Mouse (Mus musculus): ENCODE results near the gene Wipf2.
"Not testable (repeated sequence)": the region's sequence is repeated elsewhere in the genome, so short reads cannot be mapped to it uniquely, and the experiment has no call there.

Wipf2 gene

DNA sequence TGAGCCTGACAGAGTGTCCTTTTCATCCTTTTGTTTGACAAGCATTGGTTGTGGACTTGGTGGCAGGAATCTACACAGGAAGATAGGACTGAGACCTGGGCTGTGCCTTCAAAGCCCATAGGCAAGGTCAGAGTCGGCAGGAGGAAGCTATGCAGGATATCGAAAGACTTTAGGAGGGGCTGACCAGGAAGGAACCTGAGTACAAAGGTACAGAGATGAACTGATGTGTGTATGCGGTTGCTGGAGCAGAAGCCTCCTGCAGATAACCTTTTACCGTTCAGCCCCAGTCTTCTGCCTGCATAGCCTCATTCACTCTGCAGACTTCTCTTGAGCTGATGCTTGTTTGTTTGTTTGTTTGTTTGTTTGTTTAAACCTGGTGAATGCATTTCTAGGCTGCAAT lies 42.1 kb downstream of the Wipf2 start:
- in situ Hi-C loops (cut with MboI, MseI), result no loop called here

DNA sequence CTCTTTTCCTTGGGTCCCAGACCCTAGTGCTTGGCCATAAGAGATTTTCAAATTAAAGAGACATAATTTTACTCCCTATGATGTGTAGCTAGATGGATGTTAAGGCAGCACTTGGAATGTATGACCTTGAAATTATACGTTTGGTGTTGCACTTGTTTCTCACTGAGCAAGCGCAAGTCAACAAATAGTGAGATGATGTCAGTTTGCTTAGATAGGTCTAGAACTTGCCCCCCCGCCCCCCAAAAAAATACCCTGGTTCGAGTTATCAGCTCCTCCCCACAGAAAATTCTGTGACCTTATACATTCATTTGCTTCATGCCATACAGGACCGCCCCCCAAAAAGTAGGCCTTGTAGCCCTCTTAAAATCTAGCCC lies 43.6 kb downstream of the Wipf2 start:
- in situ Hi-C loops (cut with MboI, MseI), result no loop called here

DNA sequence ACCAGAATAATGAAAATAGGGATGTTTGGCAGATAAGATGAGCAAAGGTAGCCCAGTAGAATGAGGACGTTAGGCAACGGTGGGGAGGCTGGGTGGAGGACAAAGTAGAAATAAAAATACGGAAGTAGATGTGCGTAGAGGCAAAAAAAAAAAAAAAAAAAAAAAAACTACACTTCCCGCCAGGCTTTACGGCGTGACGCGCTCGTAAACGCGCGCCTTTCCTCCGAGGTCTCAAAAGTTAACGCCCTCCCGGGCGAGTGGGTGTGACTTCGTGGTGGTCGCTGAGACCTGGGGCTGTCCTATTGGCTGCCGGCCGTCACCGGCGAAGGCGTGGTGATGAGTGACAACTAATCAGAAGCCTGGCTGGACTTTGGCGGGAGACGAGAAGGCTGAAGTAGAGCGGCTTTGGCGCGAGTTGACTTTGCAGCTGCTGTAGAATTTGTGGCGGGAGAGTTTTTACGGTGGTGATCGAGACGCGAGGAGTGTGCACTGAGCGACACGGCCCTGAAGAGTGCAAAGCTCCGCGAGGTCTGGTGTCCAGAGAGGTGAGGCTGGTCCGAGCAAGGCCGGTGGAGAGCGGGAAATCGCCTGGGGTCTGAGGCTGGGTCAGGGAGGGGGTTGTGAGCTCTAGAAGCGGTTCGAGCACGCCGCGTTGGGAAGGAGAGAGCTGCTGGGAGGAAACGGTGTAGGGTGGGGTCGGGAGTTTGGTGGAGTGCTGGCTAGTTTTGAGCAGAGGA lies 44.2 kb downstream of the Wipf2 start, which contains the start of gene Cdc6:
TSS of gene Cdc6 (plus strand) at position 365 of the 737 bp plus-strand sequence.
- in situ Hi-C loops (cut with MboI, MseI), result no loop called here

DNA sequence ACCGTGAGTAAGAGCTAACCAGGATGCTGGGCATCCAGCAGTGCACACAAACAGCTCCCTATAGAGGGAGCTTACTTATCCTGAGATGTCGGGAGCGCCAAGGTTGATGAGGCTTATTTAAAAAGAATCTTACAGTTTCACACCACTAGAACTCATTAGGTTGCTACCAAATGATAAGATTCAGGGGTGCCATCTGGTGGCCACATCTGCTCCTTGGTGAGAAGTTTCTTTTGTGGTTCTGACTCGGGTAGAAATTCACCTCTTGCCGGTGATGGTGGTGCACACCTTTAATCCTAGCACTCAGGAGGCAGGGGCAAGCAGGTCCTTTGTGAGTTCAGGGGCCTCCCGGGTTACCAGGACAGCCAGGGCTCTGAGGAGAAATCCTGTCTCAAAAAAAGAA lies 46.2 kb downstream of the Wipf2 start:
- in situ Hi-C loops (cut with MboI, MseI), result no loop called here

DNA sequence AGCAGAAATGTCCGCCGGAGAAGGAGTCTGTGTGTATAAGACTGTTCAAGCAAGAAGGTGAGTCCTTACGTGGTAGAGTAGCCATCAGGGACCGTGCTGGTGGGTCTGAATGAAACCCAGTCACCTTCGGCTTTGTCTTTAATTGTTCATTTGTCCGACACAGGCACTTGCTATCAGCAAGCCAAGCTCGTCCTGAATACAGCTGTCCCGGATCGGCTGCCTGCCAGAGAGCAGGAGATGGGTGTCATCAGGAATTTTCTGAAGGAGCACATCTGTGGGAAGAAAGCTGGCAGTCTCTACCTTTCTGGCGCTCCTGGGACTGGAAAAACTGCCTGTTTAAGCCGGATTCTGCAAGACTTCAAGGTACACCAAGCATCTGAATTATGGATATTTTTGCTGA lies 47.0 kb downstream of the Wipf2 start:
- in situ Hi-C loops (cut with MboI, MseI), result no loop called here

DNA sequence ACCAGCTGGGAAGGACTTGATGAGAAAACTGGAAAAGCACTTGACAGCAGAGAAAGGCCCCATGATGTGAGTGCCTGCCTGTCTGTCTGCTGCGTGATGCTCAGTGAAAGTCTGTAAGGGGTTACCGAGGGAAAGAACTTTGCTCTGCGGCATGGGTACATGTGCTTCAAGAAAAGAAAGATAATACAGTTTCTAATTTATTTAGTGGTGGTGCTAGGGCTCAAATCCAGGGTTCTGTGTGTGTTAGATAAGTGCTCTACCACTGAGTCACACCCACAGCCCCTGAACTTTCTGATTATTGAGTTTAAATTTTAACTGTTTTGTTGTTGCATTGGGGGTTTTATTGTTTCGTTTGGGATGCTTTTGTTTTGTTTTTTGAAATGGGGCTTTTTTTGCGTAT lies 48.1 kb downstream of the Wipf2 start:
- in situ Hi-C loops (cut with MboI, MseI), result no loop called here

DNA sequence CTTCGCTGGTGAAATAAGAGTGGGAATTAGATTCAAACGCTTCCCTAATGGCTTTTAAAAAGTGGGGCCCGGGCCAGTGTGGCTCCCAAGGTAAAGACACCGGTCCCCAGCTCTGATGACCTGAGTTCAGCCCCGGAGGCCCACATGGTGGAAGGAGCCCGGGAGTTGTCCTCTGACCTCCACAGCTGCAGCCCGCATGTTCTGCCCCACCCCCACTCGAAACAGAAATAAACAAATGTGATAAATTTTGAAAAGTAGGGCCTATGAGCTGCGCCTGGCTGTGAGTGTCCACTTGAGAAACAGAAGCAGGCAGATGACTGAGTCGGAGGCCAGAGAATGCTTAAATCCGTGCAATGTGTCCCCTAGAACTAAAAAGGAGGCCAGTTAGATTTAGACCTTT lies 50.8 kb downstream of the Wipf2 start:
- in situ Hi-C loops (cut with MboI, MseI), result no loop called here

DNA sequence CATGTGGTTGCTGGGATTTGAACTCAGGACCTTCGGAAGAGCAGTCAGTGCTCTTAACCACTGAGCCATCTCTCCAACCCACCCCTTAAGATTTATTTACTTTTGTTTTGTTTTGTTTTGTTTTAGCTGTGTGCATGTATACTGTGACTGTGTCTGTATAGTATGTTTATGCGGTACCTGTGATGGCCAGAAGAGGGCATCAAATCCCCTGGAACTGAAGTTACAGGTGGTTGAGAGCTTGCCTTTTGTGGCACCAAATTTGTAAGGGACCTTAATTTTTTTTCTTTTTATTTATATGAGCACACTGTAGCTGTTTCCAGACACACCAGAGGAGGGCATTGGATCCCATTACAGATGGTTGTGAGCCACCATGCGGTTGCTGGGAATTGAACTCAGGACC lies 52.9 kb downstream of the Wipf2 start:
- in situ Hi-C loops (cut with MboI, MseI), result not testable (repeated sequence)

DNA sequence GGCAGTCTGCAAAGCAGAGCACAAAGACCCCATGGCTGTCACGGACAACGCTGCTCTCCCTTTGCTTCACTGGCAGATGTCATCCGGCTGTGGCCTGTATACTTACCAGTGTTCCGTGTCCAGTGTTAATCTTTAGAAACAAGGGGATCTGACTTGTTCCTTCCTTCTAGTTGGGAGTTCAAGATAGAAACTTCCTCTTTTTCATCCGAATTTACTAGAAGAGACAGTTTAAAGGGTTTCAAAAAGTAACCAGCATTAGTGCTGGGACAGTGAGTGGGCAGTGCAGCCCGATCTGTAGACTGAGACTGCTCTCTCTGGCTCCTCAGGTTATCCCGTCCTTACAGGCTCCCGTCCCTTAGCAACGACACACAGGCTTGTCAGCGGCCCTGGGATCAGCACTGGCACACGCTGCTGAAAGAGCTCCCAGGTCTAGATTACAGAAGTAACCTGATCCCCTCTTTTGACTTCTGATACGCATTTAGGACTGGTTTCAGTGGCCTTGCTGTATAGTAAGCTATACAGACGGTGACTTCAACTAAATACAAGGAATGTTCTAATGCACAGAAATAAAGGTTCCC lies 54.1 kb downstream of the Wipf2 start:
- in situ Hi-C loops (cut with MboI, MseI), result no loop called here

DNA sequence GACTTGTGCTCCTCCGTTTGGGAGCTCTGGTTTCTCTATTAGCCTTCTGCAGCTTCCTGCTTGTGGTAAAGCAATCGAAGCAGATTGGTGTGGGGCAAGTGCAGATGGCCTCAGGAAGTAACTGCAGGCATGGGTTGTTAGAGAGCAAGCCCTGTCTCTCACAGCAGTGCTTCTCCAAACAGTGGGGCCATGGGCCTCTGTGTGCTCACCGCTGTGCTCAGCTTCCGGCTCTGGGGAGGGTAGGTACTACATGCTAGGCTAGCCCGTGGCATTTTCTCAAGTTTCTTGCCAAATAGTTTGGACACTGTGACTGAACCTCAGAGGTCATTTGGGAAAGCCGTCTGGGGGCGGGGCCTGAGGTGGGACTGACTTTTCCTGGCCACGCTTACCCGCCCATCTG lies 54.8 kb downstream of the Wipf2 start:
- in situ Hi-C loops (cut with MboI, MseI), result no loop called here

DNA sequence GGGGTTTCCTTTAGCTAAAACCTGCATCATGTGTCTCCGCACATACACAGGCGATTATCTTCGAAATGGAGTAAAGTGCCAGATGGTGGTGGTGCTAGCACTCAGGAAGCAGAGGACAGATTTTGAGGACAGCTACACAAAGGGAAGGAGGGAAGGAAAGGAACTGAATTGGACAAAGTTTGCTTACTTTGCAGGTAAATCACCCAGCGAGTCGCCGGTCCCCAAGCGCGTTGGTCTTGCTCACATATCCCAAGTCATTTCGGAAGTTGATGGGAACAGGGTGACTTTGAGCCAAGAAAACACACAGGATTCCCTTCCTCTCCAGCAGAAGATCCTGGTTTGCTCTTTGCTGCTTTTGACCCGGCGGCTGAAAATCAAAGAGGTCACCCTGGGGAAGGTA lies 55.6 kb downstream of the Wipf2 start:
- in situ Hi-C loops (cut with MboI, MseI), result no loop called here

DNA sequence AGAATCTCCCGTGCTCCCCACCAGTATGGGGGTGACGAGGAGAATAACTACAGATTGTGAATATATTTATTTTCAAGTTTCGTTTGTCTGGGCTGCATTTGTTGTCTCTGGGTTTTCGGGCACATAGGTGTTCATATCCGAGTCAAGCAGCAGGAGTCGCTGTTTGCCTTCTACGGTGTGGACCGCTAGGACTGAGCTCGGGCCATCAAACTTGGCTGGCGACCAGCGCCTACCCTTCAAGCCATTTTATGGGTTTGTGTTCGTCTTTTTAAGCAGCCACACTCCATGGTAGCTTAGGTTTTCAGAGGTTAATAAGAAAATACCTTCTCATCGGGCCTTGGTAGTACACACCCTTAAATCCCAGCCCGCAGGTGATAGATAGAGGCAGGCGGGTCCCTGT lies 58.4 kb downstream of the Wipf2 start:
- in situ Hi-C loops (cut with MboI, MseI), result not testable (repeated sequence)

DNA sequence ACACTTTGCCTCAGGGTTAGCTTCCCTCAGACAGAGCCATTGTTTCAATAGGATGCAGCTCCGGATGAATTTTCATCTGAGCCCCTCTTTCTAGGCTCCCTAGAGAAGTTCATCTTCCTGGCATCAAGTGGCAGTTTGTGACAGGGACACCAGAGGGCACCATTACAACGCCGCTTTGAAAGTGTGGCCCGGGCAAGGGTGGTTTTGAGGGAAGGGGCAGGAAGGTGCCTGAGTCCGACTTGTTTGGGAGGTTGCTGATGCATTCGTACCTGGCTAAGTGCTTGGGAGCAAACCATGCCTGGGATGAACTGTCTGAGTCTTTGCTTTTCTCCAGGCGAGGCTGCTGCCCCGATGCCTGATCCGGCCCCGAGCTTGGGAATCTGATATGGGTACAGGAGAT lies 58.9 kb downstream of the Wipf2 start:
- in situ Hi-C loops (cut with MboI, MseI), result not testable (repeated sequence)

DNA sequence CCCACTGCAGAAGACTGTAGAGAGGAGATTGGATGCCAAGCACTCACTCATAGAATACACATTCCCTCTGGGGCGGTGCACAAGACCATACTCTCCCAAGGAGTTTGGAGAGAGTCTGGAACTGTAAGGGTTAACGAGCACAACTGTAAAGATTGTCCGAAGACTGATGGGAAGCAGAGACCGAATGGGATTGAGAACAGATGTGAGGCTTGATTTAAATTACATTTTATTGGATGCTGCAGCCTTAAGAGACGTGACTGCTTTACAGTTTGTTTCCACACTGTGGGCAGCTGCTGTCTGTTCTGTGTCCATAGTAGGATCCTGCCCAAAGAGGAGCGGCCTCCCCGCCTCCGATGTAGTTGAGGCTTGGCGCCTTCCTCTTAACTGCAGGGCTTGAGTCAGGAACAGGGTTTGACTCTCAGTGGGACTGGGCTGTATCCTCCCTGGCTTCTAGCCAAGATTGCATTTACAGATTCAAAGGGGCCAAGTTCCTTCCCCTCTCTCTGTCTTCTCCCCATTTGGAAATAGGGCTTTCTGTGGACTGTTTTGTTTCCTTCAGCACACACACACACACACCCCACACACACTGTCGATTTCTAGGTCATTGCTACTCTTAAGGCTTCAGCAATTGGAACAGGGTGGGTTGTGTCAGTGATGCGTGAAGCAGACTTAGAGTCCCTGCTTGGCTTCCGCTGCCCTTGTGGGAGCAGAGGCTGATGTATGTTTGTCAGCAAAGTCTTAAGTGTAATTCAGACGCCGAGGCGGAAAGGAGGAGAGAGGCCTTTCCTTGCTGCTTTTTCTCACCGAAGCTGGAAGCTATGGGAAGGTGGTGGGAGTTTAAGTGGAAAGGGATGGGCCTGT lies 59.6 kb downstream of the Wipf2 start:
- in situ Hi-C loops (cut with MboI, MseI), result not testable (repeated sequence)

DNA sequence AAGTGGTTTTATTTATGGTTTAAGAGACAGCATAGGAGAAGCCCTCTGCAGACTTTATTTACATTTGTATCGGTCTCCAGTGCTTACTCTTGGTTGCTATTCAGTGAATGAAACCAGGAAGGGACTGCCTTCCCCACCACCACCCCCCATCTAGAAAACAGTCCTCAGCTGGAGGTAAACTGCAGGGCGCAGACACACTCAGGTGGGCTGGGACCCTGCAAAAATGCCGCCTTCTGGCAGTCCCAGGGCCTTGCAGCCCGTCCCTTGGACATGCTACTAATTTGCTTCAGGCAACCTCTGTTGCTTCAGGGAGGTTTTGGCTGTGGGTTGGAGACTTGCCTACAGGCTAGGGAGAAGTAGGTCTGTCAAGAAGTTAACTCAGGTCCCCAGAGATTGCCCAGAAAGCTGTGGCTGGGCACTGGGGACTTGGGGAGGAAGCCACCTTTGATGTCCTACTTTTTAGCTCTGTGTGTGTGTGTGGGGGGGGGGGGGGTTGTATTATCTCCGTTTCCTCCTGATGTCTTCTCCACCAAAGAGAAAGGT lies 61.3 kb downstream of the Wipf2 start:
- in situ Hi-C loops (cut with MboI, MseI), result no loop called here

DNA sequence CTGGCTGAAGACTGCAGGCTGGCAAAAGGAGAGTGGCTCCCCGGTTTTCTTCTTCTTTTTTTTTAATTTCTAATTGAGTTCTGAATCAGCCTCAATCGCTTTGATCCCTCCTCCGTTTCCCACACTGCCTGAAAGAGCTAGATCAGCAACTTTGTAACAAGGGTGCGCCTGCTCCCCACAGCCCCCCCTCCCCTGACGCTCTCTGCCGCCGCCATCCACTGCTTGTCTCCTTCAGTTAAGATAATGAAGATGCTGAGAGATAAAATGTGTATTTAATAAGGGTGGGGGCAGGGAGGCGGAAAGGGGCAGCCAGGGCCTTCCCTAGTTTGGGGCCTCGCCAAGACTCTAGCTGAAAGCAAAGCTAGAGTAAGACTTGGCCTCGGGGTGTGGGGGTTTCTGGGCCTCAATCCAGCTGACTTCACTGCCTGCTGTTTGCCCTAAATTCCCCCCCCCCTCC lies 61.9 kb downstream of the Wipf2 start:
- in situ Hi-C loops (cut with MboI, MseI), result no loop called here

DNA sequence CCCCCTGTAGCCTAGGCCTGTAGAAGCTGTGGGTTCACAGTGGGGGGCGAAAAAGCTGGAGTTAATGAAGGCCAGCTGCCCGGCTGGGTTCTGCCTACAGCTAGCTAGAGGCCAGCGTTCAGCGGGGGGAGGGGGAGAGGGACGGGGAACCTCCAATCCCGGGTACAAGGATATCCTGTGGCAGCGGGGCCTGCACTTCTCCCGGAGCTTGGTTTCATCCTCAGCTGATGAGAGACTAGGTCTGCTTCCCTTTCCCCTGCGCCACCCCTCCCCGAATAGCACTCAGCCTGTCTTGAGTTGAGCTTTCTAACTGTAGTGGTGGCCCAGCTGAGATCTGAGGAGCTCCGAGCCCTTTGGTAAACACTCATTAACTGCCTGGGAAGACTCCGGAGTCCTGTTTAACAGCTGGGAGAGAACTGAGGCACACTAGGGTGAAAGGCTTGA lies 62.5 kb downstream of the Wipf2 start:
- in situ Hi-C loops (cut with MboI, MseI), result no loop called here

DNA sequence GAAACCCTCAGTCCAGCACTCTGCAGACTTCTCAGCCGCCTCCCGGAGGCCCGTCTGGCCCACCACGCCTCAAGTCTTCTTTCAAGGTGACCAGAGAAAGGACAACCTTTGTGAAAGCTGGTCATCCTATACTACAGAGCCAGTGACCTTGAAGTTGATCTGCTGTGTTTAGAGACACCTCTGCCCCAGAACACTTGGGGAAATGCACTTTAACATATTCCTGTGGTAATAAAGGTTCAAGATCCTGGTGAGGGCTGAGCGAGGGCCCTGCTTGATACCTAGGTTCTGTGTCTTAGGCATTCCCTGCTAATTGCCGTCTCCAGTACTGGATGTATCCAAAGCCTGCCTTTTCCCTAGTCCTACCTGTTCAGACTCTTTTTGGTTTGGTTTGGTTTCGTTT lies 63.1 kb downstream of the Wipf2 start:
- in situ Hi-C loops (cut with MboI, MseI), result no loop called here

DNA sequence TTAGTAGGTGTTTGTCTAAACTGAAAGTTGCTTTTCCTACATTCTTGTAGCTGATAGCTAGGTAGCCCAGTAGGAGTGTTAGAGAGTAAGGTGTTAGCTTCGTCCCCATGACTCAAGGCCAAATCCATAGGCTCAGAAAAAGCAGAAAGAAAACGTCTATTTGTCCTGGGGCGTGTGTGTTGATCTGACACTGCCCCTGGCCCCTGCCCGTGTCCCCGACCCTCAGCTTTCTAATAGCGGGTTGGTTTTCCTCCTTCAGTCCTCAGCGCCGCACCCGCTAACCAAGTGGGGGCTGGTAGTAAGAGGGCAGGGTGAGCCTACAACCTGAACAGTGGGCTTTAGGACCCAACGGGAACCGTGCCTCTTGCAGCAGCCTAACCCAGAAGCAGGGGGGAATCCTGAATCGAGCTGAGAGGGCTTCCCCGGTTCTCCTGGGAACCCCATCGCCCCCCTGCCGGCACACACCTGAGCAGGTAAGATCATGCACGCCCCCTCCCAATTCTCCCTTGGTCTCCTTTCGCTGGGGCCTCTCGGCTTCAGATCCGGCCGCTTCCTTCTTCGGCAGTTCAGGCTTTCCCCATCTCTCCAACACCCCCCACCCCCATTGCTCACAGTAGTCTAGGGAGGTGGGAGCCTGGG lies 64.1 kb downstream of the Wipf2 start, which contains the start of gene Rara:
TSS of gene Rara (plus strand) at position 381 of the 639 bp plus-strand sequence.
- in situ Hi-C loops (cut with MboI, MseI), result no loop called here

DNA sequence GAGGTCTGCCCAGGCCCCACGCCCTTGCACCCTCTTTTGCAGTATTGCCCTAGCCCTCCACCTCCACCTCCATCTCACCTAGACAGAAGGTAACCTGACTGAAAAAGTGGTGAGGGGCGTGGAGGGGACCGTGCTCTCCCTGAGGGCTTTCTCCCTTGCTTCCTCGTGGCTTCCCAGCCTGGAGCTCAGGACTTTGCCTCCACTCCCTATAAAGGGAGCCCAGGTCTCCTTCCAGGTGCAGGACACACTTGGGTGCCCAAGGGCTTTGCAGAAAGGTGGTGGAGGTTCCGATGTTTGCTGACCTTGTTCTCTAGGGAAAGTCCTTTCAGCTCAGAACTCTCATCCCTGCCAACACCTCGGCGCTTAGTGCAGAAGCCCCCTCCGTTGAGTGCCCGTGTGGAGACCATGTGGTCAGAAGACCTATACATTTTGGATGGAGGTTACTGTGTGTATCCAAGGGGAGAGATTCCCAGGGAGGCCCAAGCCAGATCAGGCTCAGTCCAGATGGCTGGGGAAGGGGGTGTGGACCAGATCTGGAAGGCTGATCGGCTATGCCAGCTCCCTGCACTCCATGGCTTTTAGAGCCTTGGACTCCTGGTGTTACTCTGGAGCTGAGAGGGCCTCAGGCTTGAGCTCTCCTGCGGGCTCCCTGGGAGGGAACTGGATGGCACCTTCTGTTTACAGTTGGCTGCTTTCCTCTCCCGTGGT lies 64.9 kb downstream of the Wipf2 start:
- in situ Hi-C loops (cut with MboI, MseI), result no loop called here

DNA sequence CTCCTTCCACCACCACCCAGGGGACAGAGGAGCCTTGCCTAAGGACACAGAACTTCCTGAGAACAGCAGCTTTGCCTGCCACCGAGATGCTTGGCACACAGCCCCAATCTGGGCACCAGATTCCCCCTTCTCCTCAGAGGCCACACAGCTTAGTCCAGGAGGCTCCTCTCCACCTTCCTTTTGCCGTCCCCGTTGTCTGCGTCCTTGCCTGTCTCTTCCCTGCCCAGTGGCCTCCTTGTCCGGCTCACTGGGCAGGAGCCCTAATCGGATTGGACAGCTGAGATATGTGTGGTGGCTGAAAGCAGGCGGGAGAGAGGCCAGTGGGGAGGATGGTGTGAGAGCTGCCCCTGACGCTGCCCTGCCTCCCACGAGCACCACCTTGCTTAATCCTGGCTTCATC lies 66.1 kb downstream of the Wipf2 start:
- in situ Hi-C loops (cut with MboI, MseI), result no loop called here

Data from regulatory T cell (primary cell).